Mouse (Mus musculus) thymus, postnatal 0 days (tissue): Measurements from ENCODE around the gene Exosc3. TPM values are rescaled to one million over a fixed set of nuclear protein-coding genes. Genes with fewer than 3 reads are reported as not detected.
A peak's percentile ranks its signal among the peaks of the same experiment; 100 is the strongest.
"Not testable (repeated sequence)": the region's sequence is repeated elsewhere in the genome, so short reads cannot be mapped to it uniquely, and the experiment has no call there.

ENCODE experiments used
- DNase-seq: peaks from one replicate; pipeline ENCODE4 v3.0.0-alpha.2; 2015; ENCODE audit warnings: low spot score
- polyA plus RNA-seq: library from polyadenylated mRNA; unstranded; fragments of >200 nt; fragmentation: Nextera tagmentation; extraction: Ambion mirVana; gene quantifications from 2 replicates; pipeline ENCODE4 v1.2.1, GENCODE M21; 2015

Gene Exosc3
- 165 and 168 TPM in 2 replicates for polyA plus RNA-seq

GRCm38 (mm10) chr4:45342286-45343155, at the start of gene Exosc3:
TSS of gene Exosc3 (minus strand) at chr4:45342732.
- DNase-seq = no peak

DNA sequence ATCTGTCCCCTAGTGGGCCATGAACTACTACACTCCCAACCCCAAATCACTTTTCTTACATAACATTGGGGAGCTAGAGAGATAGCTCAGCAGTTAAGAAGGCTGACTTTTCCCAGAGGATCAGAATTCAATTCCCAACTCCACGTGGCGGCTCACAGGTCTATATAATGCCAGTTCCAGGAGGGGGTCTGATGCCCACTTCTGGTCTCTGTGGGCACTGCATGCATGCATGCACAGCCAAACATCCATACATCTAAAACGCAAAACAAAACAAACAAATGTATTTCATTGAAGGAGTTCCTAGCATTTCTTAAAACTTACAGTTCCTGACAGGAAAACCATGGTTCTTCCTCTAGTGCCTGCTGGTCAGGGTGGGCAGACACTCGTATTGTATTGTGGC, 49.6 kb upstream of the Exosc3 start:
- no peak for DNase-seq

GRCm38 (mm10) chr4:45387296-45387695, 44.8 kb upstream of the Exosc3 start:
- DNase-seq = not testable (repeated sequence)

DNA sequence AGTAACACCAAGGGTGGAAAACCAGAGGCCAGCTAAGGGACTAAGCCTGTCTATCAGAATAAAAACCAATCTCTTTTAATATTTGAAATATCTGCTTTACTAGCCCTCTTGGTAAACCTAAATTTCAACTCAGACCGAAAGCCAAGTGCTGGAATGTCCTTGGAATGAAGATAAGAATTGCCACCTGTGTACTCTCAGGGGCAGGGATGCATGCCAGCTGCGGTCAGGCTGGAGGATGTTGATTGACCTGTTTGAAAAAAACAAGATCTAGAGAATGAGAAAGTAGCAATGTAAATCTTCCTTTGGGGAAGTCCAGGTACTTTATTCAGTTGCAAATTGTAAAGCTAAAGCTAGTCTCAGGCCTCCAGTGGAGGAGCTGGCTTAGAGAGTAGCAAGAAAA, 39.6 kb upstream of the Exosc3 start:
- DNase-seq = not testable (repeated sequence)

DNA sequence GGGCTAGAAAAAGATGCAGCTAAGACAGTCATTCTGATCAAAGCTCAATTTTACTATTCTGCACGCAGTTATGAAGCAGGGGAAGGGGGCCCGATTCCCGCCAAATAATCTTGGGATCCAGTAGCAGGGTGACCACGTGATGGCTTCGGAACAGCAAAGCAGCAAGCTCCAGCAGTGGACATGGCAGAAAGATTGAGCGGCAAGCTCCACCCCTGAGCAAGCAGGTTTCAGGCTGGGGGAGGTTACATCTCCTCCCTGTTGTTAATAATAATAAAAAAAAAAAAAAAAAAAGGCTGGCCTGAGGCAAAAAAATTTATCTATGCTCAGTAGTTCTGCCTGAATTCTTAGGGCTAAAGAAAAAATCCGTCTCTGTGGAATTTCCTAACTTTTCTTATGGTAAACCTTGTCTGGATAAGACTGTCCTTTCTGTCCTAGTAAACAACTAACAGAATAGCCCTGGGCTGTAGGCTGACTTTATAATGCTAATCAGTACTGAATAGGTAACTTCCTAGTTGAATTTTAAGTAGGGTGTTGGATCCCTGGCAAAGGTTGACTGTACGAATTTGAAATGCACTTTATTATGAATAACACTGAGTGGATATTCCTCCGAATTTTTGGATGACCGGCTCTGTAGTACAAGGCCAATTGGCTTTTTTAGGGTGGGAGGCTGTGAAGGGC, 38.5 kb upstream of the Exosc3 start:
- not testable (repeated sequence) for DNase-seq

DNA sequence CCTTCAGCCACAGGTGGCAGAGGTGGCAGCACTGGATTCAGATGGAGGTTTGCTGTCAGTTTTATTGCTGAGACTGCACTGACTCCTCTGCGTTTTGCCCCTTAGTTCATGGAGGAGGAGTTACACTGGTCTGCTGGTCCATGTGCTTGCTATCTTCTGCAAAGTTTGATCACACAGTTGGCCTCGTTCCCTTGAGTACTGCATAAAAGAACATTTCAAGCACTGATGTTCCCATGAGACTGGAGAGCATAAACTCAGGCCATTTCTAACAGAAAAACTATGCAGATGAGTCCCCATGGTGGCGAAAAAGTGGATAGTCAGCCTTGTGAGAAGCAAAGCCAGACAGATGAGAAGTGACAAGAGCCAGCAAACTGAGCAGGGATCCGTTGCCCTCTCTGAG, 34.0 kb upstream of the Exosc3 start:
- no peak for DNase-seq

DNA sequence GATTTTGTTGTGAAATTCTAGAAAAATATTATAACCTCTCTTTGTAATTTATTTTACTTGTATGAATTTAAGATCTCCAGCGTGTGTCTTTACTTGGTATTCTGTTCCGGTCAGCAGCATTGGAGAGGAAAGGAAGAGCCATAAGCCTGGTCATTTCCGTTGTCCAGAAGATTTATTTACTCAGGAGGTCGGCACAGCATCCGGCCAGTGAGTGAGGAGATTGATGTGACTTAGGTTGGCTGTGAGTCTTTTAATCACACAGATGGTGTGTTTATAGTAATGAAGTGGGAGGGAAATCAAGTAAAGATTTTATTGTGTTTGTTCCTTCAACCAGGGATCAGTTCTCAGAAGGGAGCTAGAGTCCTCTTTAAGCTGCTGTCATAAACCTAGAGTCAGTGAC, 32.3 kb upstream of the Exosc3 start:
- DNase-seq = no peak

- DNase-seq = no peak
Measured at GRCm38 (mm10) chr4:45371261-45371660, 28.7 kb upstream of the Exosc3 start.

DNA sequence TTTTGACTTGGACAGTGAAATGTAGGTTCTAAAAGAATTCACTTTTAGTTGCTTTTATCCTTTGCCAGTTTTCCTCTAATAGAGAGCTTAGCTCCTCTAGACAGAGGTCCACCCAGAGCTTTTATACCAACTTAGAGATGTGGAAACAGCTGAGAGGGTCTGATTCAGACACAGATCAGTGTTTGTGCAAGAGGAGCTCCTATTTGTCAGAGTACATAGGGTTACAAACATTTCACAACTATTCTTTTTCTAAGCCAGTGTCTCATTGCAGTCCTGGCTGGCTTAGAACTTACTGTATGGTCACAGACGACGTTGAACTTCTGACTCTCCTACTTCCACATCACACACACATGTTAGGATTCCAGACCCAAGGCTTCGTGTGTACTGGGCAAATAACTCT, 14.1 kb upstream of the Exosc3 start:
- DNase-seq = no peak

DNA sequence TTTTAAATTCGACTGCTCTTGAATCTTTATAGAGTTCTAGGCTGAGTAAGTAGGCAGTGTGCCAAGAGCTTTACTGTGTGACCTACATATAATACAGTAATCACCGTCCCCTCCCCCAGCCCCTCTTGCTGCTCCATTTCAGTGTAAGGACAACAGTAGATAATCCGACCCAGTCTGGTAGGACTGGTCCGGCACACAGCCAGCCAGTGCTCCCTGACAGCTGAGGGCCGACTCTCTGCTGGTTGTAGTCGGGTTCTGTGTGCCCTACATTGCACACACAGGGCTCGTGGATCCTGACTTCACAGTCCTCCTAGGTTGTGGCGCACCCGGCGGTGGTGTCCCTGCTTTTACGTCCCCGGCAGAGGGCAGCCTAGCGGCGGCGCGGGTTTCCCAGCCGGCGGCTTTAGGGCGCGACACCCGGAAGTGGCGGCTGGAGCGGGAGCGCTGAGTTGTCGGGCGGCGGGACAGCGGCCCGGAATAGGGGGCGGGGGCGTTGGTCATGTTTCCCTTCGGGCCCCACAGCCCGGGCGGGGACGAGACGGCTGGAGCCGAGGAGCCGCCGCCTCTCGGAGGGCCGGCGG, 773 bp downstream of the Exosc3 start, which contains the start of gene Dcaf10:
Dcaf10 (plus strand) TSS at position 433 of the 581 bp plus-strand sequence.
- peak; percentile 93 for DNase-seq

- no peak for DNase-seq
Measured at GRCm38 (mm10) chr4:45341226-45341625, 1.3 kb downstream of the Exosc3 start.

- no peak for DNase-seq
Measured at GRCm38 (mm10) chr4:45332466-45332865, 10.1 kb downstream of the Exosc3 start.

DNA sequence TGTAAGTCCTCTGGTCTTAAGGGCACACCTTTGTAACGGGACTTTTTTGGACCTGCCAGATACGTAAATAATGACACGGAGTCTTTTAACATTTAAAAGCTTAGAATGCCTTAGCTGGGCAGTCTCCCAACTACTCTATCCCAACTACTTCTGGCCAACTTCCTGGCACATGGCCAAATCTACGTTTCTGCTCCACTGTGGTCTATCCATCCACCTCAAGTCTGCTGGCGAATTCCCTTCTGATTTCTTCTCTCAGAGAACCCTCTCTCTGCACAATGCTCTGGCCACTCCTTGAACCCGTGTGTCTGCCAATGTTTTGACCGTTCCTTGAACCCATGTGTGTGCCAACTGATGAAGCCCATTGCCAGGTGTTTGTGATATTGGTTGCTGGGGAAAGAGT, 11.4 kb downstream of the Exosc3 start:
- DNase-seq = no peak

GRCm38 (mm10) chr4:45320159-45320816, 22.2 kb downstream of the Exosc3 start:
- DNase-seq = peak; percentile 81

- DNase-seq = no peak
Measured at GRCm38 (mm10) chr4:45311056-45311455, 31.5 kb downstream of the Exosc3 start.

DNA sequence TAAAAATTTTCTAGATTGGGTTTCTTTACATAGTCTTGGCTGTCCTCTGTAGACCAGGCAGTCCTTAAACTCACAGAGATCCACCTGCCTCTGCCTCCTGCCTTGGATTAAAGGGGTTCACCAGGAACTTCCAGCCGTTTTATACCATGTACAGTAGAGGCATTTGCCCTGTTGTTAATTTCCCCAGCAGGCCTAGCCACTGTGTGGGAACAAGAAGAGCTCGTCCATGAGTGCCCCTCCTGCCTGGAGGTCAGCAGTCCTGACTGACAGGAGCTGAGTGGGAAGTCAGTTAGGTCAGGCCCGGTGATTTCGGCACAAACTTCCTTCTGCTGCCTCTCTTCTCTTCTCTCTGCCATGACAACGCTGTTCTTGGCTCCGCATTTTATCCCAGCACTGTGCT, 33.9 kb downstream of the Exosc3 start:
- no peak for DNase-seq

DNA sequence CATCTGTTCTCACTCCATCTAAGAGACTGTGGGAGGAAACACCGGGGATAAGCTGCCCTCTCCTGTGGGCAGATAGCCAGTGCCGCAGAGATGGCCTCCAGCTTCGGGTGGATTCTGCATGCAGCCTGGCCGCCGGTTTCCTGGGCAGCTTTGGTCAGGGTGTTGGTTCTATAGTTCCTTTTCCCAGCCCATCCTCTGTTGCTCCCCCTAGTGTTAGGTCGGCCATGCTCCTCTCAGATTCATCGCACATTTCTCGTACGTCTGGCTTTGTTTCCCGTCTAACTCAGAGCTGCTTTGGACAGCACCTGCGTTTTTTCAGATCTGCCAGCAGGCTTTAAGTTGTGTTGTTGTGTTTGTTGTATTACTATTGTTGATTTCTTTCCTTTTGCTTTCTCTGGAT, 34.5 kb downstream of the Exosc3 start:
- no peak for DNase-seq

GRCm38 (mm10) chr4:45305536-45305935, 37.0 kb downstream of the Exosc3 start:
- DNase-seq = no peak

GRCm38 (mm10) chr4:45296662-45297564, 45.6 kb downstream of the Exosc3 start, which contains the start of gene Trmt10b:
TSS of gene Trmt10b (plus strand) at chr4:45297127.
- DNase-seq = peak; percentile 90

DNA sequence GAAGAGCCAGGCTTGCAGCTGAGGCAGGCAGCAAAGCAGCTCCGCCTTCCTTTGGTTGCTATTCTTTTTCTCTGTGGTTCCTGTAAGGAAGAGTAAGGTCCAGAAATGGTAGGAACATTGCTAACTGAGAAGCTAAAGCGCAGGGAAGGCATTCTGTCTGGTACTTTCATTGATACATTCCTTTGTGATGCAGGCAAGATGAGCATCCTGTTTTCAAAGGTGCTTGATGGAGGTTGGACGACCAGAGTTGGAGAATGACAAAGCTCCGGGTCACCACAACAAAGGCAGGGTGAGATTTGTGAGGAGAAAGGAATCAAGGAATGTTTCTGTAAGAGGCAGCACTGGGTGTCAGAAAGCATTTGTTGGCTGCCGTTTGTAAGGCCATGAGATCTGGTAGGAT, 54.6 kb downstream of the Exosc3 start:
- DNase-seq = no peak
